Mouse (Mus musculus): ENCODE data around the gene Gng7. TPM values are rescaled to one million over a fixed set of nuclear protein-coding genes. Genes with fewer than 3 reads are reported as not detected.

Gene Gng7
- polyA plus RNA-seq, 1 experiment from 2014 or later, result 1.5 TPM

GRCm38 (mm10) chr10:81025047-81025621, 10.4 kb upstream of the Gng7 start:
- Histone ChIP-seq H3K36me3 (peaks cover 3% of the 10 kb centered on the region; the same call in 1 of the 2 replicates), H3K27ac (ENCODE audit: poor library complexity, severe bottlenecking) (no peak overlapping the region), H3K4me3 (peak overlapping the region; percentile 29), H3K4me1 (replicated peaks) (peaks cover 18% of the 10 kb centered on the region), H3K4me2 (peak overlapping the region; percentile 59), H3K27me3 (replicated peaks) (peaks cover 59% of the 10 kb centered on the region), H3K9me3 (replicated peaks) (peaks cover 3% of the 10 kb centered on the region; the same call in 1 of the 2 replicates), H3K9ac (0 out of 2 replicates have a peak overlapping the region, but pooled peaks have one; percentile 27)
- 2% methylated on average over 26 of the region's 43 CpGs for WGBS
- ATAC-seq (ENCODE audit: insufficient number of reproducible peaks, low FRiP score), result no peak

GRCm38 (mm10) chr10:81024346-81024937, 9.7 kb upstream of the Gng7 start:
- WGBS, result 61% methylated on average over 5 of the region's 5 CpGs
- Histone ChIP-seq H3K27me3 (replicated peaks) (peaks cover 57% of the 10 kb centered on the region), H3K9me3 (replicated peaks) (peaks cover 3% of the 10 kb centered on the region; the same call in 1 of the 2 replicates), H3K9ac (no peak overlapping the region), H3K27ac (ENCODE audit: poor library complexity, severe bottlenecking) (no peak overlapping the region), H3K36me3 (no peaks in the 10 kb centered on the region), H3K4me3 (no peak overlapping the region), H3K4me1 (replicated peaks) (peaks cover 18% of the 10 kb centered on the region), H3K4me2 (no peak overlapping the region)
- ATAC-seq (ENCODE audit: insufficient number of reproducible peaks, low FRiP score), result no peak

- no peak for ATAC-seq (ENCODE audit: insufficient number of reproducible peaks, low FRiP score)
- H3K4me2 ChIP-seq, result no peak overlapping the region
- peaks cover 3% of the 10 kb centered on the region; the same call in 1 of the 2 replicates for H3K9me3 ChIP-seq (replicated peaks)
- no peaks in the 10 kb centered on the region for H3K36me3 ChIP-seq
- no peak overlapping the region for H3K4me3 ChIP-seq
- H3K27ac ChIP-seq (ENCODE audit: poor library complexity, severe bottlenecking), result no peak overlapping the region
- H3K9ac ChIP-seq, result no peak overlapping the region
- 53% methylated on average over 8 of the region's 8 CpGs for WGBS
- H3K27me3 ChIP-seq (replicated peaks), result peaks cover 57% of the 10 kb centered on the region
- H3K4me1 ChIP-seq (replicated peaks), result peaks cover 18% of the 10 kb centered on the region
Observed at GRCm38 (mm10) chr10:81022744-81023143, 8.0 kb upstream of the Gng7 start.

GRCm38 (mm10) chr10:81021547-81022110, 6.9 kb upstream of the Gng7 start:
- Histone ChIP-seq H3K4me1 (replicated peaks) (peaks cover 10% of the 10 kb centered on the region), H3K4me2 (peak overlapping the region; percentile 30), H3K4me3 (no peak overlapping the region), H3K9ac (no peak overlapping the region), H3K36me3 (no peaks in the 10 kb centered on the region), H3K9me3 (replicated peaks) (peaks cover 3% of the 10 kb centered on the region; the same call in 1 of the 2 replicates), H3K27ac (ENCODE audit: poor library complexity, severe bottlenecking) (no peak overlapping the region), H3K27me3 (replicated peaks) (peaks cover 57% of the 10 kb centered on the region)
- 8% methylated on average over 26 of the region's 26 CpGs for WGBS
- no peak for ATAC-seq (ENCODE audit: insufficient number of reproducible peaks, low FRiP score)

GRCm38 (mm10) chr10:81020207-81020606, 5.5 kb upstream of the Gng7 start:
- Histone ChIP-seq H3K4me3 (no peak overlapping the region), H3K9ac (no peak overlapping the region), H3K27ac (ENCODE audit: poor library complexity, severe bottlenecking) (no peak overlapping the region), H3K9me3 (replicated peaks) (peaks cover 3% of the 10 kb centered on the region; the same call in 1 of the 2 replicates), H3K36me3 (no peaks in the 10 kb centered on the region), H3K27me3 (replicated peaks) (peaks cover 51% of the 10 kb centered on the region), H3K4me1 (replicated peaks) (peaks cover 7% of the 10 kb centered on the region), H3K4me2 (no peak overlapping the region)
- no peak for ATAC-seq (ENCODE audit: insufficient number of reproducible peaks, low FRiP score)
- WGBS, result 38% methylated on average over 2 of the region's 2 CpGs

GRCm38 (mm10) chr10:81019687-81020086, 4.9 kb upstream of the Gng7 start:
- Histone ChIP-seq H3K4me1 (replicated peaks) (peaks cover 8% of the 10 kb centered on the region; the same call in 1 of the 2 replicates), H3K27ac (ENCODE audit: poor library complexity, severe bottlenecking) (no peak overlapping the region), H3K9me3 (replicated peaks) (peaks cover 3% of the 10 kb centered on the region; the same call in 1 of the 2 replicates), H3K4me3 (no peak overlapping the region), H3K36me3 (no peaks in the 10 kb centered on the region), H3K27me3 (replicated peaks) (peaks cover 46% of the 10 kb centered on the region), H3K4me2 (no peak overlapping the region), H3K9ac (no peak overlapping the region)
- ATAC-seq (ENCODE audit: insufficient number of reproducible peaks, low FRiP score), result no peak
- WGBS, result 64% methylated on average over 6 of the region's 6 CpGs

- no peaks in the 10 kb centered on the region for H3K36me3 ChIP-seq
- peaks cover 10% of the 10 kb centered on the region; the same call in 1 of the 2 replicates for H3K4me1 ChIP-seq (replicated peaks)
- no peak overlapping the region for H3K4me3 ChIP-seq
- WGBS, result 35% methylated on average over 10 of the region's 10 CpGs
- no peak overlapping the region for H3K27ac ChIP-seq (ENCODE audit: poor library complexity, severe bottlenecking)
- peaks cover 3% of the 10 kb centered on the region; the same call in 1 of the 2 replicates for H3K9me3 ChIP-seq (replicated peaks)
- no peak overlapping the region for H3K4me2 ChIP-seq
- H3K9ac ChIP-seq, result no peak overlapping the region
- peaks cover 35% of the 10 kb centered on the region for H3K27me3 ChIP-seq (replicated peaks)
- ATAC-seq (ENCODE audit: insufficient number of reproducible peaks, low FRiP score), result no peak
Observed at GRCm38 (mm10) chr10:81018326-81018725, 3.6 kb upstream of the Gng7 start.

GRCm38 (mm10) chr10:81016645-81017044, 1.9 kb upstream of the Gng7 start:
- Histone ChIP-seq H3K36me3 (no peaks in the 10 kb centered on the region), H3K4me3 (no peak overlapping the region), H3K27ac (ENCODE audit: poor library complexity, severe bottlenecking) (no peak overlapping the region), H3K9ac (no peak overlapping the region), H3K9me3 (replicated peaks) (no peaks in the 10 kb centered on the region), H3K4me2 (no peak overlapping the region), H3K4me1 (replicated peaks) (peaks cover 5% of the 10 kb centered on the region; the same call in 1 of the 2 replicates), H3K27me3 (replicated peaks) (peaks cover 29% of the 10 kb centered on the region)
- WGBS, result 6% methylated on average over 7 of the region's 7 CpGs
- no peak for ATAC-seq (ENCODE audit: insufficient number of reproducible peaks, low FRiP score)

- Histone ChIP-seq H3K27ac (ENCODE audit: poor library complexity, severe bottlenecking) (no peak overlapping the region), H3K9ac (no peak overlapping the region), H3K36me3 (no peaks in the 10 kb centered on the region), H3K4me3 (no peak overlapping the region), H3K4me1 (replicated peaks) (peaks cover 7% of the 10 kb centered on the region; the same call in 1 of the 2 replicates), H3K4me2 (no peak overlapping the region), H3K9me3 (replicated peaks) (no peaks in the 10 kb centered on the region), H3K27me3 (replicated peaks) (peaks cover 19% of the 10 kb centered on the region)
- 75% methylated on average over 2 of the region's 2 CpGs for WGBS
- no peak for ATAC-seq (ENCODE audit: insufficient number of reproducible peaks, low FRiP score)
Observed at GRCm38 (mm10) chr10:81015666-81016065, 921 bp upstream of the Gng7 start.

GRCm38 (mm10) chr10:81010851-81011250, 3.9 kb downstream of the Gng7 start:
- Histone ChIP-seq H3K27ac (ENCODE audit: poor library complexity, severe bottlenecking) (no peak overlapping the region), H3K4me1 (replicated peaks) (peaks cover 7% of the 10 kb centered on the region; the same call in 1 of the 2 replicates), H3K27me3 (replicated peaks) (peaks cover 15% of the 10 kb centered on the region), H3K4me3 (no peak overlapping the region), H3K36me3 (no peaks in the 10 kb centered on the region), H3K9me3 (replicated peaks) (no peaks in the 10 kb centered on the region), H3K4me2 (no peak overlapping the region), H3K9ac (no peak overlapping the region)
- 55% methylated on average over 6 of the region's 6 CpGs for WGBS
- ATAC-seq (ENCODE audit: insufficient number of reproducible peaks, low FRiP score), result no peak

- no peak overlapping the region for H3K27ac ChIP-seq (ENCODE audit: poor library complexity, severe bottlenecking)
- no peak overlapping the region for H3K9ac ChIP-seq
- 25% methylated on average over 7 of the region's 7 CpGs for WGBS
- H3K4me1 ChIP-seq (replicated peaks), result 0 out of 2 replicates have a peak, but pooled peaks cover 2% of the 10 kb centered on the region
- no peak overlapping the region for H3K4me2 ChIP-seq
- no peak overlapping the region for H3K4me3 ChIP-seq
- no peaks in the 10 kb centered on the region for H3K9me3 ChIP-seq (replicated peaks)
- ATAC-seq (ENCODE audit: insufficient number of reproducible peaks, low FRiP score), result no peak
- H3K36me3 ChIP-seq, result no peaks in the 10 kb centered on the region
- no peaks in the 10 kb centered on the region; the same call in 1 of the 2 replicates for H3K27me3 ChIP-seq (replicated peaks)
Observed at GRCm38 (mm10) chr10:81007240-81007639, 7.5 kb downstream of the Gng7 start.

Data from heart, embryonic 12.5 days (tissue).